Mouse (Mus musculus) lung, postnatal 0 days (tissue): ENCODE measurements around the gene Plin5.

ENCODE experiments used
- CTCF ChIP-seq: IDR thresholded peaks from 2 replicates; pipeline ENCODE4 v1.5.1; 2016; ENCODE audit warnings: antibody characterized with exemption, mild to moderate bottlenecking
- EP300 ChIP-seq: IDR thresholded peaks from 2 replicates; pipeline ENCODE4 v1.6.1; 2016; ENCODE audit warnings: antibody characterized with exemption, mild to moderate bottlenecking, control low read depth

- TF ChIP-seq CTCF: no peak
- TF ChIP-seq EP300: no peak
Observed at GRCm38 (mm10) chr17:56128246-56128645, 10.8 kb upstream of the Plin5 start.
